Mouse (Mus musculus) embryonic fibroblast, embryonic 13.5 days (primary cell): Measurements from ENCODE around the gene Prr18.

Experiments
- CTCF ChIP-seq: IDR thresholded peaks from 2 replicates; pipeline ENCODE4 v1.5.1; 2011; ENCODE audit warnings: mild to moderate bottlenecking, control low read depth, low read length, moderate library complexity, borderline replicate concordance; ENCODE audit not compliant: insufficient read depth
- POLR2A ChIP-seq: IDR thresholded peaks from 2 replicates; pipeline ENCODE4 v1.6.1; 2011; ENCODE audit warnings: low read depth, mild to moderate bottlenecking, control low read depth, low read length, moderate library complexity

DNA sequence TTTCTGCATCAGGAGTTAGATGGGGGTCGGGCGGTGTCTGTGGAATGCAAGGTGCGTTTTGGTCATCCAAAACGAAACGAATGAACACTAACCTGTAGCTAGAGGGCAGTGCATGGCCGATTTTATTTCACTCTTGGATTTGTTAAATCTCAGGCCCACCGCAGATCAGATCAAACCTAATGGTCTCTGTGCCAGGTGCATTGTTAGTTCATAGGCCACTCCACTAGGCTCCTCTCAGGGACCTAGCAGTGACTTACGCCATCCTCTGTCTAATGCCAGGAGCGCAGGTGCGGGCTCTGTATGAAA lies 52.5 kb downstream of the Prr18 start:
- no peak for TF ChIP-seq CTCF
- no peak for TF ChIP-seq POLR2A
